Mouse (Mus musculus) NIH3T3 (cell line): ENCODE measurements around the gene Cdc37l1.
"Not testable (repeated sequence)": the region's sequence is repeated elsewhere in the genome, so short reads cannot be mapped to it uniquely, and the experiment has no call there.

Experiments
- DNase-seq: peaks from one replicate; pipeline ENCODE4 v3.0.0-alpha.2; 2012; ENCODE audit warnings: low read depth

Cdc37l1 gene

GRCm38 (mm10) chr19:28990194-28990589 lies at the start of gene Cdc37l1:
Cdc37l1 (plus strand) TSS chr19:28990352.
- DNase-seq: peak; percentile 98

GRCm38 (mm10) chr19:28941271-28941670 lies 48.9 kb upstream of the Cdc37l1 start:
- DNase-seq: no peak

- DNase-seq: no peak
Measured at GRCm38 (mm10) chr19:28946782-28947181, 43.4 kb upstream of the Cdc37l1 start.

GRCm38 (mm10) chr19:28947311-28947710 lies 42.8 kb upstream of the Cdc37l1 start:
- no peak for DNase-seq

GRCm38 (mm10) chr19:28951251-28951650 lies 38.9 kb upstream of the Cdc37l1 start:
- no peak for DNase-seq

GRCm38 (mm10) chr19:28963113-28963512 lies 27.0 kb upstream of the Cdc37l1 start:
- DNase-seq: peak; percentile 34

GRCm38 (mm10) chr19:28963513-28963841 lies 26.7 kb upstream of the Cdc37l1 start:
- DNase-seq: no peak

GRCm38 (mm10) chr19:28963842-28964551 lies 26.2 kb upstream of the Cdc37l1 start, which contains the start of gene Plpp6:
Plpp6 (plus strand) TSS chr19:28963953.
- DNase-seq: peak; percentile 83

- DNase-seq: no peak
Measured at GRCm38 (mm10) chr19:28964552-28964903, 25.6 kb upstream of the Cdc37l1 start.

GRCm38 (mm10) chr19:28967652-28968051 lies 22.5 kb upstream of the Cdc37l1 start, which contains the start of gene 4430402I18Rik:
4430402I18Rik (minus strand) TSS chr19:28967800.
- no peak for DNase-seq

- no peak for DNase-seq
Measured at GRCm38 (mm10) chr19:28968178-28968577, 22.0 kb upstream of the Cdc37l1 start.

GRCm38 (mm10) chr19:28969231-28969630 lies 20.9 kb upstream of the Cdc37l1 start:
- no peak for DNase-seq

GRCm38 (mm10) chr19:28970251-28970650 lies 19.9 kb upstream of the Cdc37l1 start:
- no peak for DNase-seq

GRCm38 (mm10) chr19:28974862-28975611 lies 15.1 kb upstream of the Cdc37l1 start:
- DNase-seq: peak; percentile 80

- DNase-seq: no peak
Measured at GRCm38 (mm10) chr19:28982617-28983016, 7.5 kb upstream of the Cdc37l1 start.

- no peak for DNase-seq
Measured at GRCm38 (mm10) chr19:28989515-28989914, 637 bp upstream of the Cdc37l1 start.

- DNase-seq: peak; percentile 64
Measured at GRCm38 (mm10) chr19:28990590-28991221, 554 bp downstream of the Cdc37l1 start.

- peak; percentile 34 for DNase-seq
Measured at GRCm38 (mm10) chr19:28991391-28991790, 1.2 kb downstream of the Cdc37l1 start.

- DNase-seq: peak; percentile 55
Measured at GRCm38 (mm10) chr19:28994870-28995269, 4.7 kb downstream of the Cdc37l1 start.

GRCm38 (mm10) chr19:28995366-28995765 lies 5.2 kb downstream of the Cdc37l1 start:
- DNase-seq: no peak

- DNase-seq: no peak
Measured at GRCm38 (mm10) chr19:28997976-28998630, 8.0 kb downstream of the Cdc37l1 start.

- not testable (repeated sequence) for DNase-seq
Measured at GRCm38 (mm10) chr19:29000321-29000720, 10.2 kb downstream of the Cdc37l1 start.
